Mouse (Mus musculus) kidney, embryonic 14.5 days (tissue): ENCODE results near the gene Fam189a2. TPM values are rescaled to one million over a fixed set of nuclear protein-coding genes. Genes with fewer than 3 reads are reported as not detected.

Source experiments
- ATAC-seq: fragments of 200-750 bp; cut with Nextera tagmentation; 2 replicates; pipeline ENCODE4 v1.8.0; 2017; ENCODE audit warnings: moderate number of reproducible peaks, mild to moderate bottlenecking, moderate TSS enrichment, moderate library complexity; ENCODE audit not compliant: low FRiP score, low TSS enrichment
- H3K27ac ChIP-seq: fragments of 300-500 bp; sonication (generic); 2 replicates; pipeline ENCODE4 v1.5.1; 2014; ENCODE audit warnings: low read depth, mild to moderate bottlenecking, low read length, moderate library complexity, mixed read lengths
- H3K27me3 ChIP-seq: fragments of 300-500 bp; sonication (generic); 2 replicates; pipeline ENCODE4 v1.6.1; 2014; ENCODE audit warnings: mild to moderate bottlenecking, low read length; ENCODE audit not compliant: control insufficient read depth, insufficient read depth
- H3K36me3 ChIP-seq: fragments of 300-500 bp; sonication (generic); 2 replicates; pipeline ENCODE4 v1.6.1; 2014; ENCODE audit warnings: low read length, mixed read lengths; ENCODE audit not compliant: control insufficient read depth, insufficient read depth
- H3K4me1 ChIP-seq: fragments of 300-500 bp; sonication (generic); 2 replicates; pipeline ENCODE4 v1.6.1; 2014; ENCODE audit warnings: low read length, mixed read lengths; ENCODE audit not compliant: control insufficient read depth, insufficient read depth
- H3K4me2 ChIP-seq: fragments of 300-500 bp; sonication (generic); replicated peaks from 2 replicates; pipeline ENCODE4 v1.6.1; 2014; ENCODE audit warnings: low read depth, mild to moderate bottlenecking, low read length
- H3K4me3 ChIP-seq: fragments of 300-500 bp; sonication (generic); 2 replicates; pipeline ENCODE4 v1.5.1; 2014; ENCODE audit warnings: mild to moderate bottlenecking, low read length
- H3K9ac ChIP-seq: fragments of 300-500 bp; sonication (generic); 2 replicates; pipeline ENCODE4 v1.6.1; 2014; ENCODE audit warnings: low read depth, mild to moderate bottlenecking, low read length, moderate library complexity
- H3K9me3 ChIP-seq: fragments of 300-500 bp; sonication (generic); 2 replicates; pipeline ENCODE4 v1.6.1; 2016; ENCODE audit warnings: low read length; ENCODE audit not compliant: control insufficient read depth
- WGBS: fragments of 180-500 bp; shearing (Covaris S2); extraction: QIAGEN DNeasy Blood & Tissue Kit; methylation state at CpG from one replicate; pipeline ENCODE4 v1.1.7; 2014; 5-methylcytosine and 5-hydroxymethylcytosine counted together
- polyA plus RNA-seq: library from polyadenylated mRNA; unstranded; fragments of >200 nt; fragmentation: Nextera tagmentation; extraction: Ambion mirVana; gene quantifications from 2 replicates; pipeline ENCODE4 v1.2.1, GENCODE M21; 2014

Fam189a2 gene
- polyA plus RNA-seq, 1 experiment from 2014 or later, result 2.8 TPM

- Histone ChIP-seq H3K9ac (no peak overlapping the region), H3K27ac (no peak overlapping the region), H3K9me3 (no peaks in the 10 kb centered on the region), H3K36me3 (no peaks in the 10 kb centered on the region), H3K4me3 (no peak overlapping the region), H3K4me2 (no peak overlapping the region), H3K27me3 (no peaks in the 10 kb centered on the region), H3K4me1 (peaks cover 6% of the 10 kb centered on the region)
- 97% methylated on average over 1 of the region's 1 CpGs for WGBS
- ATAC-seq, result no peak
Observed at GRCm38 (mm10) chr19:24056880-24057279, 26.1 kb upstream of the Fam189a2 start.

GRCm38 (mm10) chr19:24054904-24055303 lies 24.1 kb upstream of the Fam189a2 start:
- WGBS, result 44% methylated on average over 2 of the region's 2 CpGs
- no peak overlapping the region for H3K27ac ChIP-seq
- peaks cover 6% of the 10 kb centered on the region for H3K4me1 ChIP-seq
- H3K4me3 ChIP-seq, result no peak overlapping the region
- H3K9ac ChIP-seq, result no peak overlapping the region
- no peaks in the 10 kb centered on the region for H3K27me3 ChIP-seq
- no peak overlapping the region for H3K4me2 ChIP-seq
- H3K36me3 ChIP-seq, result no peaks in the 10 kb centered on the region
- no peak for ATAC-seq
- H3K9me3 ChIP-seq, result no peaks in the 10 kb centered on the region

- Histone ChIP-seq H3K4me3 (no peak overlapping the region), H3K9ac (no peak overlapping the region), H3K4me2 (no peak overlapping the region), H3K36me3 (no peaks in the 10 kb centered on the region), H3K9me3 (no peaks in the 10 kb centered on the region), H3K27me3 (no peaks in the 10 kb centered on the region), H3K4me1 (peaks cover 6% of the 10 kb centered on the region), H3K27ac (no peak overlapping the region)
- no peak; the same call in 1 of the 2 replicates for ATAC-seq
- WGBS, result 32% methylated on average over 5 of the region's 5 CpGs
Observed at GRCm38 (mm10) chr19:24054265-24054664, 23.4 kb upstream of the Fam189a2 start.

GRCm38 (mm10) chr19:24050514-24050913 lies 19.7 kb upstream of the Fam189a2 start:
- H3K4me2 ChIP-seq, result no peak overlapping the region
- peaks cover 6% of the 10 kb centered on the region for H3K4me1 ChIP-seq
- ATAC-seq, result no peak
- no peak overlapping the region for H3K27ac ChIP-seq
- no peaks in the 10 kb centered on the region for H3K27me3 ChIP-seq
- H3K4me3 ChIP-seq, result no peak overlapping the region
- 65% methylated on average over 2 of the region's 2 CpGs for WGBS
- H3K9ac ChIP-seq, result no peak overlapping the region
- H3K36me3 ChIP-seq, result no peaks in the 10 kb centered on the region
- H3K9me3 ChIP-seq, result no peaks in the 10 kb centered on the region

GRCm38 (mm10) chr19:24049329-24049728 lies 18.5 kb upstream of the Fam189a2 start:
- ATAC-seq, result no peak
- Histone ChIP-seq H3K4me1 (peaks cover 3% of the 10 kb centered on the region), H3K9ac (no peak overlapping the region), H3K27me3 (no peaks in the 10 kb centered on the region), H3K27ac (no peak overlapping the region), H3K36me3 (no peaks in the 10 kb centered on the region), H3K4me3 (no peak overlapping the region), H3K4me2 (no peak overlapping the region), H3K9me3 (no peaks in the 10 kb centered on the region)
- 85% methylated on average over 3 of the region's 3 CpGs for WGBS

- ATAC-seq, result no peak
- Histone ChIP-seq H3K27ac (no peak overlapping the region), H3K4me3 (no peak overlapping the region), H3K36me3 (no peaks in the 10 kb centered on the region), H3K4me2 (no peak overlapping the region), H3K9me3 (no peaks in the 10 kb centered on the region), H3K9ac (no peak overlapping the region), H3K4me1 (no peaks in the 10 kb centered on the region), H3K27me3 (no peaks in the 10 kb centered on the region)
- WGBS, result 90% methylated on average over 10 of the region's 10 CpGs
Observed at GRCm38 (mm10) chr19:24046395-24046993, 15.7 kb upstream of the Fam189a2 start.

- ATAC-seq, result no peak
- 98% methylated on average over 2 of the region's 2 CpGs for WGBS
- no peaks in the 10 kb centered on the region for H3K27me3 ChIP-seq
- H3K27ac ChIP-seq, result no peak overlapping the region
- no peaks in the 10 kb centered on the region for H3K4me1 ChIP-seq
- no peak overlapping the region for H3K9ac ChIP-seq
- H3K4me3 ChIP-seq, result no peak overlapping the region
- no peaks in the 10 kb centered on the region for H3K9me3 ChIP-seq
- no peaks in the 10 kb centered on the region for H3K36me3 ChIP-seq
- no peak overlapping the region for H3K4me2 ChIP-seq
Observed at GRCm38 (mm10) chr19:24042387-24042786, 11.6 kb upstream of the Fam189a2 start.

- Histone ChIP-seq H3K9ac (no peak overlapping the region), H3K4me1 (no peaks in the 10 kb centered on the region), H3K4me3 (no peak overlapping the region), H3K9me3 (no peaks in the 10 kb centered on the region), H3K27ac (no peak overlapping the region), H3K36me3 (no peaks in the 10 kb centered on the region), H3K4me2 (no peak overlapping the region), H3K27me3 (no peaks in the 10 kb centered on the region)
- WGBS, result 75% methylated on average over 14 of the region's 14 CpGs
- no peak for ATAC-seq
Observed at GRCm38 (mm10) chr19:24039061-24039853, 8.4 kb upstream of the Fam189a2 start.

- 39% methylated on average over 3 of the region's 3 CpGs for WGBS
- Histone ChIP-seq H3K4me3 (no peak overlapping the region), H3K27me3 (peaks cover 13% of the 10 kb centered on the region; the same call in 1 of the 2 replicates), H3K9ac (no peak overlapping the region), H3K36me3 (no peaks in the 10 kb centered on the region), H3K4me1 (peaks cover 10% of the 10 kb centered on the region; the same call in 1 of the 2 replicates), H3K27ac (no peak overlapping the region), H3K9me3 (no peaks in the 10 kb centered on the region), H3K4me2 (no peak overlapping the region)
- no peak for ATAC-seq
Observed at GRCm38 (mm10) chr19:24034367-24034766, 3.5 kb upstream of the Fam189a2 start.
